Mouse (Mus musculus): ENCODE results near the gene Gm11172. TPM values are rescaled to one million over a fixed set of nuclear protein-coding genes. Genes with fewer than 3 reads are reported as not detected.

Gm11172 gene
- polyA plus RNA-seq, 1 experiment from 2014 or later = not detected

DNA sequence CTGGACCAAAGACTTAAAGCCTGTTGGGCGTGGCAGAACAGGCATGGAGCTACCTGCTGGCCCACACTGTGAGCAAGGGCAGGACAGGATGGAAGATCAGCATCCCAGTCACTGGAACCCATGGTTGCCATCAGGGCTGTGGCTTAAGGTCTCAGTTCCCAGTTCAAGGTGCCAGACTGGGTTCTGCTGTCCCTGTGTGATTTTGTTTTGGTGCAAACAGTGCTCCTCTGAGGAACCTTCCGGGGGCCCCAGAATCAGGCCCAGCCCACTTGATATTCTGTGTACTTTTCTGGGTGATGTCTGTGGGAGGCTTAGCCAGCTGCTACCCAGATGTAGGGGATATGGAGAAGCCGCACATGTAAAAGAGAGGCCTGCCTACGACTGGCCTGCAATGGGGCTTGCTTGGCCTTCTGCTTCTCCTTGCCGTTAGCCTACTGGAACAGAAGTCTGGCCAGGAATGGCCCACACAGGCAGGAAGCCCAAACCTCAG, 32.0 kb upstream of the Gm11172 start:
- DNase-seq (ENCODE audit: low spot score) = no peak
- H3K27me3 ChIP-seq (ENCODE audit: insufficient read depth, poor library complexity, severe bottlenecking) = peaks cover 34% of the 10 kb centered on the region
- 82% methylated on average over 5 of the region's 5 CpGs for WGBS
- peaks cover 46% of the 10 kb centered on the region for H3K4me1 ChIP-seq (replicated peaks)
- no peak overlapping the region for H3K4me3 ChIP-seq
- H3K9me3 ChIP-seq = no peaks in the 10 kb centered on the region
- H3K36me3 ChIP-seq = no peaks in the 10 kb centered on the region
- H3K27ac ChIP-seq = no peak overlapping the region

DNA sequence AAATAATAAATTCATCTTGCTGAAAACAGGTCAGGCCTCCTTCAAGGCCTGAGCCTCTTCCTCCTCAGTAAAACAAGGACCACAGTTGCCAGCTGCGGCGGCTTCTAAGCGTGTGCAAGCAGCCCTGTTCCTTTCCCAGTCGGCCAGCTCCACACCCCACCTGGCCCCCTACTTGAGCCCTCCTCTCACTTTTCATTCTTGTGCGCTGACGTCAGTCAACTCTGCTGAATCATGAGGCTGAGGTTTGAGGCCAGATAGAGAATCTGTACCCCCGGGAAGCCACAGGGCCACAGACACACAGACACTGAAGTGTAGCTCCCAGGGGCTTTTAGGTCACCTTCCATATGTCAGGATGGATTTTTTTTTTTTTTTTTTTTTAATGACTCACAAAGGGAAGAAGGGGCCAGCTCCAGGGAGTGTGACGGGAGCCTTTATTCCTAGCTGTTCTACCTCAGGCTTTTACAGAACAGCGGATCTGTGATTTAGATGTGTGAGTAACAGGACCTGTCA, 30.8 kb upstream of the Gm11172 start:
- Histone ChIP-seq H3K4me1 (replicated peaks) (peaks cover 53% of the 10 kb centered on the region), H3K4me3 (no peak overlapping the region), H3K36me3 (no peaks in the 10 kb centered on the region), H3K9me3 (no peaks in the 10 kb centered on the region), H3K27ac (no peak overlapping the region; the same call in 1 of the 2 replicates), H3K27me3 (ENCODE audit: insufficient read depth, poor library complexity, severe bottlenecking) (peaks cover 34% of the 10 kb centered on the region)
- no peak for DNase-seq (ENCODE audit: low spot score)
- WGBS = 37% methylated on average over 9 of the region's 9 CpGs

DNA sequence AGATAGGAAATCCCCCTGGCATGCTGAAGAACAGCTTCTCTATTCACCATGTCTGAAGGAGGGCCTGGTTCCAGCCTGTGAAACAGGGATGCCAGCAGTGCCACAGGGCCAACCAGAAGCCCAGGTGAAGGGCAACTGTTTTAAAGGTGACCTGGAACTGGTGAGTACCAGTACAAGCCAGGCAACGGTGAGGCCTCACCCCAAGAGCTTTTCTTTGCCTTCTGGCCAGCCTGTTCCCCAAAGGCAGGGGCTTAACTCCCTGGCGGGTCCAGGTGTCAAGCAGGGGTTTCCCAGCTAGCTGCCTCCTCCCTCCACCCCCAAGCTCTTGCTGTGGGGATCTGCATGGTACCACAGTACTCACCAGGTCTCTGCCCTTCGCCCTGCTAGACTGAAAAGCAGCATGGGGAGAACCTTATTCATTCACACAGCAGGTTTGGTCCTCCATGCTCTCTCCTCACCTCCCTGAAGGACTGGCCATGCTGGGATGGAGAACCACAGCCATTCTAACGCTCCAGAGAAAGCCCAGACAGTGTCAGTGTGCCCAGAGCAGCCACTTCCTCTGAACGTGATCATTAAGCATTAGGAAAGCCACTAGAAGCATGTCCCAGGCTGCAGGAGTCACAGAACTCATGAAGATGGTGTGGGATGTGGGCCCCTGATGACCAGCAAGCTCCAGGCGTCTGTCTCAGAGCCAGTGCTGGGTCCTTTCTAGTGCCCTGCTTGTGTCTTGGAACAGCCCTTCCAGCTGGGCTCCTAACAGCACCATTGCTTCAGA, 30.2 kb upstream of the Gm11172 start:
- DNase-seq (ENCODE audit: low spot score) = no peak
- Histone ChIP-seq H3K4me3 (no peak overlapping the region), H3K27ac (peak overlapping the region; percentile 45), H3K9me3 (no peaks in the 10 kb centered on the region), H3K27me3 (ENCODE audit: insufficient read depth, poor library complexity, severe bottlenecking) (peaks cover 34% of the 10 kb centered on the region), H3K36me3 (no peaks in the 10 kb centered on the region), H3K4me1 (replicated peaks) (peaks cover 52% of the 10 kb centered on the region)
- 39% methylated on average over 6 of the region's 6 CpGs for WGBS

DNA sequence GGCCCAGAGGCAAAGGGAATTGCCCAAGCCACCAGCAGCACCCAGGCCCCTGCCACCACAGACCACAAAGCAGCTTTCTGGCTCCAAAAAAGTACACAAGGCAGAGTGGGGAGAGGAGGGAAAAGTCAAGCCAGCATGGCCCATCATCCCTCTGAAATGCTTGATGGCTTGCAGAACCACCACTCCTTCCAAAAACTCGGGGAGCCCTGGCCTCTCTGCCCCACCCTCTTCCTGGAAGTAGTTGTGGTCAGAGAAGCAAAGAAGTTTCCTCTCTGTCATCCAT, 29.6 kb upstream of the Gm11172 start:
- DNase-seq (ENCODE audit: low spot score) = no peak
- Histone ChIP-seq H3K27ac (no peak overlapping the region), H3K9me3 (no peaks in the 10 kb centered on the region), H3K4me1 (replicated peaks) (peaks cover 48% of the 10 kb centered on the region), H3K27me3 (ENCODE audit: insufficient read depth, poor library complexity, severe bottlenecking) (peaks cover 34% of the 10 kb centered on the region), H3K36me3 (no peaks in the 10 kb centered on the region), H3K4me3 (no peak overlapping the region)
- WGBS = 51% methylated on average over 1 of the region's 1 CpGs

DNA sequence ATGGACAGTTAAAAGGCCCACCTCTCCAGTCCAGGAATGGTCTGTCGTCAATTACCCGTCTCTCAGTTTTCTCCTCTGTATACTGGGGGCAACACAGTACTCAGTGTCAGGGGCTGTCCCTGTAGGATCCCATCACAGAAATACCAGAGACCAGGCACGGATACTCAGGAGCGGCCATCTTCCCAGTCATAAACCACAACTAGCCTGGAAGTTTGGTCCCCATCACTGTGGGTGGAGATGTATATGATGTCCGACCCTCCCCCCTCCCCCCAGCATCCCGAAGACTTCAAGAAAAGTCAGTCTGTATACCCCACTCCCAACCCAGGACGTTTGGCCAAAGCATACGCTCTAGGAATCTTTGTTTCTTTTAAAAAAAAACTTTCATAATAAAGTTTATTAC, 29.3 kb upstream of the Gm11172 start:
- Histone ChIP-seq H3K36me3 (no peaks in the 10 kb centered on the region), H3K4me3 (no peak overlapping the region), H3K9me3 (no peaks in the 10 kb centered on the region), H3K4me1 (replicated peaks) (peaks cover 50% of the 10 kb centered on the region), H3K27ac (no peak overlapping the region), H3K27me3 (ENCODE audit: insufficient read depth, poor library complexity, severe bottlenecking) (peaks cover 34% of the 10 kb centered on the region)
- 72% methylated on average over 8 of the region's 8 CpGs for WGBS
- DNase-seq (ENCODE audit: low spot score) = no peak

DNA sequence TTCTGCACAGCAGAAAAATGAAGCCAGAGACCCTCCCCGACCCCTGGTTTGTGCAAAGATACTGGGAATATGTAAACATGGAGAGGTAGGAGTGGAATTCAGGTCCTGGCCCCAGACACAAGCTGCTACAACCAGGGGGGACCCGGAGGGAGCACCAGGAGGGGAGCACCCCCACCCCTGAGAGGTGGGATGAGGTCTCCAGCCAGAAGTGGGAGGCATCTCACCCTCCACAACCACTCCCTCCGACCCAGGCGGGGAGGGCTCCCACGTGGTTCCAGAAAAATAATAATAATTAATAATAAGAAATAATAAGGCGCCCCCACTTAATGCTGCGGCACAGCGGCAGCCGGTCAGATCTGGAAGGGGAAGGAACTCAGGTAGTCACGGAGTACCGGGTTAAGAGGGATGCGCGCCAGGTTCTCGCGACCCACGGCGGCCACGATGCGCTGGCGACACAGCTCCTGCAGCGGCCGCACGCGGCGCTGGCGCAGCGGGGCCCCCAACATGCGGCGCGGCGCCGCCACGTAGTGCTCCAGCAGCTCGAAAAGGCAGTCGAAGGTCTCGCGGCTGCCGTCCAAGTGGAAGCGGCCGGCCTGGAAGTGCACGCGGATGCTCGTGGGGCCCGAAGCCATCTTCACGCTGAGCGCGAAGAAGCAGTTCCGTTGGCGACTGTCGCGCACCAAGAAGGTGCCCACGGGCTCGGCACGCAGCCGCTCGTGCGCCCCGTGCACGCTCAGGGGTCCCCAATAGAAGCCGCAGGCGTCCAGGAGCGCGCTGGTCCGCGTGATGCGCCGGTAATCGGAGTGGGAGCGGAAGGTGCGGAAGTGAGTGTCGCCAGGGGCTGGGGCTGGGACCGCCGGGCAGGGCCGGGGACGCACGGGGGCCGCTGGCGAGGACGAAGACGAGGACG, 28.6 kb upstream of the Gm11172 start:
- peak overlapping the region; percentile 92 for H3K27ac ChIP-seq
- no peaks in the 10 kb centered on the region for H3K36me3 ChIP-seq
- H3K4me1 ChIP-seq (replicated peaks) = peaks cover 57% of the 10 kb centered on the region
- WGBS = 3% methylated on average over 81 of the region's 81 CpGs
- H3K4me3 ChIP-seq = peak overlapping the region; percentile 77
- DNase-seq (ENCODE audit: low spot score) = no peak
- peaks cover 37% of the 10 kb centered on the region for H3K27me3 ChIP-seq (ENCODE audit: insufficient read depth, poor library complexity, severe bottlenecking)
- no peaks in the 10 kb centered on the region for H3K9me3 ChIP-seq

DNA sequence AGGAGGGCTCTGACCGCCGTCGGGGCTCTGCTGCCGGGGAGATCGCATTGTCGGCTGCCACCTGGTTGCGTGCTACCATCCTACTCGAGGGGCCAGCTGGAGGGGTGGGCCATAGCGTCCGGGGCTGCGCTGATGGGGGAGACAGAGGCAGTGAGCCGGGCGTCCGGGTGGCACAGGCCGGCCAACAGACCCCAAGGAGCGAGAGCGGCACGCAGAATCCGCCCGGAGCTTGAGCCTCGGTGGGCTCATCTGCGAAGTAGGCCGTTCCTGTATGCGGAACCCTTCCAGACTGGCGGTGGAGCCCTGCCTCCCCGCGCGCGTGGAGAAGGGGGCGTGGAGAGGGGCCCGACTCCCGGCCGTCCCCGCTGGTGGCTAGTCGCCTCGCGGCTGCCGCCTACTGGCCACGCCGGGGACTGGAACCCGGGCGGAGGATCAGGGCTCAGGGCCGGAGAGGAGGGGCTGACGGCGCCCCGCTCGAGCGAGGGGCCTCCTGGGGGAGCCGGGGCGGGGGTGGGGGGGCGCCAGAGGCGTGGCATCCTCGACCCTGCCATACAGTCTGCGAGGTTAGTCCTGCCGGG, 27.8 kb upstream of the Gm11172 start:
- under 1% methylated on average over 55 of the region's 55 CpGs for WGBS
- H3K36me3 ChIP-seq = no peaks in the 10 kb centered on the region
- peak overlapping the region; percentile 77 for H3K4me3 ChIP-seq
- peaks cover 37% of the 10 kb centered on the region for H3K27me3 ChIP-seq (ENCODE audit: insufficient read depth, poor library complexity, severe bottlenecking)
- peak; percentile 94 for DNase-seq (ENCODE audit: low spot score)
- peak overlapping the region; percentile 92 for H3K27ac ChIP-seq
- peaks cover 58% of the 10 kb centered on the region for H3K4me1 ChIP-seq (replicated peaks)
- H3K9me3 ChIP-seq = no peaks in the 10 kb centered on the region

DNA sequence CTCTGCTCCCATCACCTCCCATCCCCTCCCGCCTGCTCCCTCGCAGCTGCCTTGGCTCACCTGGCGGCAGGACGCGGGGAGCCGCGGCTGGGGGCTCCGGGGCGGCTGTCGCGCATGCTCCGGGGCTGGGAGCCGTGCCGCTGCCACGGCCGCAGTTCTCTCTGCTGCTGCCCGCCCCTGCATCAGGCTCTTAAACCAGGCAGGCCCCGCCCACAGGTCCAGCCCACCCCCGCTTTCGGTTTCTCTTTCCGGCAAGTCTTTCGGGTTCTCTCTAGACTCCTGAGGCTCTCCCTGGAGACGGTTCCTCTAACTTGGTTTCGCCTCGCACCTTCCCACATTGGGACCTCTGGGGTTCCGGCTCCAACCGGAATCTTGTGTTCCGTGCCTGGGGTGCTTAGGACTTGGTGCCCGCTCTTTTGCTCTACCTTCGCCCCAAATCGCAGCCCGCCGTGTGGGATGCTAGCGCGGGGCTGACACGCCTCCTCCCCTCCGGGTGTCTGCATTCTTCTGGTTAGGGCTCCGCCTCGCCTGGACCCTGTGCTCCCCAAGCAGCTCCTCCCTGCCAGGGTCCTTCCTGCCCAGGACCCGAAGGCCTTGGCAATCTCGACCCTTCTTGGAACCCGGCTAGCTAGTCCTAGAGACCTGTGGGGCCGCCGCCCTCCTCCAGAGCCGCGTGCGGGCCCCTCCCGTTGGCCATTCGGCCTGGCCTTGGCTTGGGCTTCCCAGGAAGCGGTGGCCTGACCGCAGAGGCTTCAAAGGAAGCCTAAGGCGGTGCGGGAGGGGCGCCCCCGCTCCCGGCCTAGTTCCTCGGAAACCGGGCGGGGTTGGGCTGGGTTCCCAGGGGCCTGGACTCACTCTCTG, 27.1 kb upstream of the Gm11172 start, which contains the start of gene Socs1:
Gene Socs1, minus strand, starts transcription at position 166 of the 861 bp plus-strand sequence.
- peaks cover 58% of the 10 kb centered on the region for H3K4me1 ChIP-seq (replicated peaks)
- H3K27ac ChIP-seq = peak within 1 kb of the TSS; percentile 92
- no peaks in the 10 kb centered on the region for H3K9me3 ChIP-seq
- H3K27me3 ChIP-seq (ENCODE audit: insufficient read depth, poor library complexity, severe bottlenecking) = peaks cover 35% of the 10 kb centered on the region
- peak; percentile 91 for DNase-seq (ENCODE audit: low spot score)
- no peaks in the 10 kb centered on the region for H3K36me3 ChIP-seq
- under 1% methylated on average over 59 of the region's 59 CpGs for WGBS
- peak within 1 kb of the TSS; percentile 77 for H3K4me3 ChIP-seq

DNA sequence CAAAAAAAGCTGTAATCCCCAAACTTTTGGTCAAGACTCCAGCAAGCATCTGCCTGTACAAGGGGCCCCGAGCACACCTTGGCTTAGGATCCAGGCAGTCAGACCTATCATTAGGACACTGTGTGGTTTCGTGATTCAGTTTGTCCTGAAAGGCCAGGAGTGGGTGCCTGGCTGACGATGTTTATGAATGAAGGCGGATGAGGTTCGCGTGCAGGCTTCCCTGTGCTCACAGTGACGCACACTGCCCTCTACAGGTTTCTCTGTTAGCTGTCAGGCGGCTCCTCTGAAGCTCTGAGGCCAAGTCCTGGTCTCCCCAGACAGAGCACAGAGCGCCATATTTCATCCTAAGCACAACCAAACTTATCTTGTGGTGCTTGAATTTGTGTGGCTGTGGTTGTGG, 26.4 kb upstream of the Gm11172 start:
- H3K4me3 ChIP-seq = peak overlapping the region; percentile 77
- H3K36me3 ChIP-seq = no peaks in the 10 kb centered on the region
- 2% methylated on average over 9 of the region's 9 CpGs for WGBS
- DNase-seq (ENCODE audit: low spot score) = peak; percentile 86
- H3K27me3 ChIP-seq (ENCODE audit: insufficient read depth, poor library complexity, severe bottlenecking) = peaks cover 30% of the 10 kb centered on the region
- peak overlapping the region; percentile 92 for H3K27ac ChIP-seq
- peaks cover 58% of the 10 kb centered on the region for H3K4me1 ChIP-seq (replicated peaks)
- H3K9me3 ChIP-seq = no peaks in the 10 kb centered on the region

DNA sequence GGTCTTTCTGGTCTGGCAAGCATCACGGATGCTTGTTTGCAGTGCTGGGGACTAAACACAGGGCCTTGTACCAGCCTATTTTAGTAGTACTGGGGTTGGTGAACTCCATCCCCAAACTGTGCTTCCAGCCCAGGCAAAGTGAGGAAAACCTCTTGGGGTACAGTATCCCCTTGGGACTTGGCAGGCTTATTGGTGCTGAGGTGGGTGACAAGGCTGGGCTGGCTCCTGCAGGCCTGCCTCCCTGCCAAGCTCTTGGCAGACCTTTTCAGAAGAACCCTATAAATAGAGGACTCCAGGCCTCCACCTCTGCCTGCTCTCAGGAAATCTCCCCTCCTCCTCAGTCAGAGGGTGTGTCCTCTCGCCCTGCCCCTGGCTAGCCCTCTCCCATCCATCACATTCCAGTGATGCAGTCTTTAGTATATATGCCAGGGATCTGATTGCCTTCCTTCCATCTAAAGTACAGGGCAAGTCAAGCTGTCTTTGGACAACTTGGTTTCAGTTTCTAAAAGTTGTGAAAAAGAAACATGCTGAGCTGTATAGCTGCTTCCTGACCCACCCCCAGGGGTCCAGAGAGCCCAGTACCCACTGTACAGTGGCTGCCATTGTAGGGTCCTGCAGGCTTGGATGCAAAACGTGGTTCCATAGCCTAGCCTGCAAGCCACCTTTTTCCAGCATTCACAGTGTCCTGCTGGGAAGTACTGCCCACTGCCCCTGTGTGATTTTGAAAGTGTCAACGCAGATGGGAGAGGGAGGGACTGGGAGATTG, 25.8 kb upstream of the Gm11172 start:
- Histone ChIP-seq H3K4me1 (replicated peaks) (peaks cover 53% of the 10 kb centered on the region), H3K27me3 (ENCODE audit: insufficient read depth, poor library complexity, severe bottlenecking) (peaks cover 30% of the 10 kb centered on the region), H3K27ac (no peak overlapping the region), H3K36me3 (no peaks in the 10 kb centered on the region), H3K4me3 (no peak overlapping the region), H3K9me3 (no peaks in the 10 kb centered on the region)
- no peak for DNase-seq (ENCODE audit: low spot score)
- 64% methylated on average over 4 of the region's 4 CpGs for WGBS

DNA sequence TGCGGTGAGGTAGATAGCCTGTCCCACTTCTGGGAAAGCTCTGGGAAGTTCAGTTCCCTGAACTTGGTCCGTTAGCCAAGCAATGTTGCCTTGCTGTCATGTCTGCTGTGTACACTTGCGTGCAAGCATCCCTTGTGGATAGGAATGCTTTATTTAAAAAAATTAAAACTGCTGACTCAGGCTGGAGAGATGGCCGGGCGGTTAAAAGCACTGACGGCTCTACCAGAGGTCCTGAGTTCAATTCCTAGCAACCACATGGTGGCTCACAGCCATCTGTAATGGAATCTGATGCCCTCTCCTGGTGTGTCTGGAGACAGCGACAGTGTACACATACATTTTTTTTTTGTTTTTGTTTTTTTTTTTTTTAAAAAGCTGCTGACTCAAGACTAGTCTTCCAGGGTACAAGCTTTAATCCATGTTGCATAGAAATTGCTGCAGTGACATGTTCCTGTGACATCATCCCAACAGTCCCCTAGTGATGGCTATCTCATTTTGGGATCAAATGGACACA, 25.1 kb upstream of the Gm11172 start:
- Histone ChIP-seq H3K27ac (no peak overlapping the region), H3K4me3 (no peak overlapping the region), H3K36me3 (no peaks in the 10 kb centered on the region), H3K9me3 (no peaks in the 10 kb centered on the region), H3K4me1 (replicated peaks) (peaks cover 46% of the 10 kb centered on the region), H3K27me3 (ENCODE audit: insufficient read depth, poor library complexity, severe bottlenecking) (peaks cover 26% of the 10 kb centered on the region)
- 81% methylated on average over 7 of the region's 7 CpGs for WGBS
- no peak for DNase-seq (ENCODE audit: low spot score)

Data from hindbrain, embryonic 10.5 days (tissue).